Mouse (Mus musculus) embryo, embryonic 10 days (tissue): ENCODE measurements at regions not wholly inside any gene's neighbourhood (a gene's known extent, or its start where the extent isn't known, plus 50 kb on each side); places are given as distances from the start of the nearest gene placed in this dataset.

Source experiments
- DNase-seq: peaks from one replicate; pipeline ENCODE4 v3.0.0-alpha.2; 2015; ENCODE audit warnings: low spot score

- DNase-seq: no peak
Observed at GRCm38 (mm10) chr9:46457945-46458344, 138.2 kb upstream of the 4931429L15Rik start.

DNA sequence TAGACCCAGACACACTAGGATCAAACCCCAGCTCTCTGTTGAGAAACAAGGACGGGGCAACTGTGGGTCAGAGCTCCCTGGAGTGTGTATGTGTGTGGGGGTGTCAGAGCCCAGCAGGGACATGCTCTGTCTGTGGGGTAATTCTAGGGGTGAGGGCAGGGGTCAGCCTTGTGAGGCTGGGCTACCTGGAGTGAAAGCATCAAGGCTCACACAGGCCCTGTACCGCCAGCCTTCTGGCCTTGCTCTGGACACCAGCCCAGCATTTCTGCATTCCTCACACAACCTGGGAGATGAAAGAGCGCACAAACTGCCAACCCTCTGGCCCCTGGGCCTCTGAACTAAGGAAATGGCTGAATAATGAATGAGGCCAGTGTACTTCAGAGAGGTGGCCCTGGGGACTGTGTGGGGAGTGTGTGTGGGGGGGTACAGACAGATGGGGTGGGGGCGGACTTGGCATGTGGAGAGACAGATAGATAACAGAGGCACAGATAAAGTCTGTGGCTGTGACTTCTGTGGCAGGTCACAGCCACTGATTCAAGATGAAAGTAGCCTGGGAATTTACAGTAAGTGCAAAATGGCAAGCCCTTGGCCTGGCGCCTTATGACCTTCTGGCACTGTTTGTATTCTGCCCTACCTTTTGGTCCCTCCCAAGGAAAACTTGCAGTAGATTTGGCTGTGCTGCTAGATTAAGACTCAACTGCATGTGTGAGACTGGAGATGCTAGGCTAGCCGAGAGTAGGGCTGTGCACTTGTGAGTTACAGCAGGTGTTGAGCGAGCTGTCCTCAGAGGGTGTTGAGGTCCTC is 135.2 kb upstream of the 4931429L15Rik start:
- DNase-seq: peak; percentile 61

GRCm38 (mm10) chr9:46443191-46444095 is 123.7 kb upstream of the 4931429L15Rik start:
- peak; percentile 72 for DNase-seq

GRCm38 (mm10) chr9:46442739-46443181 is 123.0 kb upstream of the 4931429L15Rik start:
- peak; percentile 52 for DNase-seq

DNA sequence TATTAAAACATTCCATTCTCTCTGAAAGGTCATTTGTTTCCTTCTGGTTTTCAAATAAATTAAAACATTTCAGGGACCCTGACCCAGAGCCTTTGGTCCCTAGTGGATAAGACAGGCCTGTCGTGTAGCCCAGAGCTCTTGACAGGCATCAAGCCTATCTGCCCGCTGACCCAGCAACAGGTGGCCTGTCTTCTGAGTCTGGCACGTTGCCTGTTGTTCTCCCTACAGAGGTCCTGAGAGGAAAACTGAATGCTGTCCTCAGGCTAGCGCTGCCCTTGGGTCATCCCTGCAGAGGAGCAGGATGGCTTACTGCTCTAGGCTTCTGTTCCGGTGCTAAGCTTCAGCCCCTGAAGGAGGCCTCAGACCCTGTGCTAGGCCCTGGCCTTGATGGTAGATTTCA is 120.4 kb upstream of the 4931429L15Rik start:
- no peak for DNase-seq

DNA sequence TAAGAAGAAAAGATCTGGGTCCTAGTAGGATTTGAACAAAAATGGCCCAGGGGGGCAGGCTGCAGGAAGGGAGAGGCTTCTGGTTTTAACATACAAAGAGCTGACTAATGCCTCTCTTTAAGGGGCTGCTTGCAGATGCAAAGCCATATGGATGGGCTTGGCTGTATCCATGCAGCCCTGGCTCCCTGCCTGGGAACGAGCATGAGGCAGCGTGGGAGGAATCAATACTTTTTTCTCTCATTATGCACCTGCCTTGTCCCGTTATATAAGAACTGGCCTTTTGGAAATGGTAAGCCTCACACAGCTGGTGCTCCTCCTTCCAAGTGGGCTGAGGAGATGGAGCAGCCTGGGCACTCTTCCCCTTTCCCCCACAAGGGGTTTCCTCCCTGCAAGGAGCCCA is 114.9 kb upstream of the 4931429L15Rik start:
- DNase-seq: no peak

GRCm38 (mm10) chr9:46433716-46434115 is 113.9 kb upstream of the 4931429L15Rik start:
- no peak for DNase-seq

DNA sequence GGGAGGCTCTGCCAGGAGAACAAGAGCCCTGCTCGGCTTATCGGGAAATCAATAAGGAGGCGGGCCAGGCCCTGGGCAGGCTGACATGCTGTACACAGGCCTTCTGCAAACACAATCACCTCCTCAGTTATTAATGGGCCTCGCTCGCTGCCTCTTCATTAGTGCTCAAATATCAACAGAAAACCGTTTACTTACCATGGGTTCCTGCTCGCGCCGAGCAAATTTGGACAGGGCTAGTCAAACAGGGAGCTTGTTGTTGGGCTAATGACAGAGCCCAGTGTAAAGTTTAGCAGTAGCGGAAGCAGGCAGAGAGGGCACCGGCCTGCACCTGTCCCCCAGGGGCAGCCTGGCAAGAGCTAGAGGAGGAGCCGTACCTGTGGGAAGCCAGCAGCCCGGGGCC is 111.3 kb upstream of the 4931429L15Rik start:
- DNase-seq: no peak

GRCm38 (mm10) chr9:46423184-46423967 is 103.6 kb upstream of the 4931429L15Rik start:
- peak; percentile 29 for DNase-seq

DNA sequence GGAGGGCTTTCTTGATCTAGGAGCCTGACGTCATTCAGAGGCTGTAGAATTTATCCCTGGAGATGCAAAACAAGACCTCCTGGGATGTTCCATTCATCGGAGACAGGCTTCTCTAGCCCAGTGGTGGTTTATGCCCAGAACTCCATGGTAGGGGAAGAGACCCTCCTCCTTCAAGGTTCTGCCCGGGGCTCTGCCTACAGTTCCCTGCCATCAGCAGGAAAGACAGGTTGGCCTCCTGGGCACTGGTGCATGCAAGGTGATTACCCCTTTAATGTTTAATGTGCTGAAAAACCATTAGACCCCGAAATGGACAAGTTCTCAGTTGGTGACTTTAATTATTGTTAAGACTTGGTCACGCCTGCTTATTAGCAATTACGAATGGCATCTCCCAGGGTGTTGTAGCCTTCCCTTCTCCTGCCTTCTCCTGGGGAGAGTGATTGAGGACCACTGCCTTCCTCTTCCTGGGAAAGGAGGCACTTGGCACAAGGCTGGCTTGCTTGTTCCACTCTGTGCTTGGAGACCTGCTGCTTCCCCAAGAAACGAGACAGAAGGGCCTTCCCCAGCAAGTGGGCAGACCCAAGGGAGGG is 102.0 kb upstream of the 4931429L15Rik start:
- no peak for DNase-seq

DNA sequence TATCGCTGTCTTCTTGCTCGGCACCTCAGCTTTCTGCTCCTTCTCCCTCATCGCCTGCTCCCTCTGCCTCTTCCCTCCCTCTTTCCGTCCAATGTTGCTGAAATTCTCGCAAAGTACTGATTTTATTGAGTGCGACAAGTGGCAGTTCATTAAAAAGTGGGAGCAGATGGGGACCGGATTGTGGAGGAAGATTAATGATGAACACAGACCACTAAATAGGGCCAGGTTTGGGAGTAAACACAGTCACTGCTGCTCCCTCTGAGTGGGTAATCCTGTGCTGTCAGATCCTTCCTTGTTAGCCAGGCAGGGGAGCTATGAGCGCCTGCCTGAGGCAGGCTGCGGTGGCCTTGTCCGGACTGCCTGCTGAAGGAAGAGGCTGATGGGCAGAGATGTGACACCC is 91.9 kb upstream of the 4931429L15Rik start:
- DNase-seq: no peak

GRCm38 (mm10) chr9:46408776-46409175 is 89.0 kb upstream of the 4931429L15Rik start:
- no peak for DNase-seq

GRCm38 (mm10) chr9:46406606-46407005 is 86.8 kb upstream of the 4931429L15Rik start:
- no peak for DNase-seq

GRCm38 (mm10) chr9:46396591-46396990 is 76.8 kb upstream of the 4931429L15Rik start:
- DNase-seq: no peak

- DNase-seq: no peak
Observed at GRCm38 (mm10) chr9:46395156-46395765, 75.5 kb upstream of the 4931429L15Rik start.

- no peak for DNase-seq
Observed at GRCm38 (mm10) chr9:46394239-46394638, 74.5 kb upstream of the 4931429L15Rik start.

DNA sequence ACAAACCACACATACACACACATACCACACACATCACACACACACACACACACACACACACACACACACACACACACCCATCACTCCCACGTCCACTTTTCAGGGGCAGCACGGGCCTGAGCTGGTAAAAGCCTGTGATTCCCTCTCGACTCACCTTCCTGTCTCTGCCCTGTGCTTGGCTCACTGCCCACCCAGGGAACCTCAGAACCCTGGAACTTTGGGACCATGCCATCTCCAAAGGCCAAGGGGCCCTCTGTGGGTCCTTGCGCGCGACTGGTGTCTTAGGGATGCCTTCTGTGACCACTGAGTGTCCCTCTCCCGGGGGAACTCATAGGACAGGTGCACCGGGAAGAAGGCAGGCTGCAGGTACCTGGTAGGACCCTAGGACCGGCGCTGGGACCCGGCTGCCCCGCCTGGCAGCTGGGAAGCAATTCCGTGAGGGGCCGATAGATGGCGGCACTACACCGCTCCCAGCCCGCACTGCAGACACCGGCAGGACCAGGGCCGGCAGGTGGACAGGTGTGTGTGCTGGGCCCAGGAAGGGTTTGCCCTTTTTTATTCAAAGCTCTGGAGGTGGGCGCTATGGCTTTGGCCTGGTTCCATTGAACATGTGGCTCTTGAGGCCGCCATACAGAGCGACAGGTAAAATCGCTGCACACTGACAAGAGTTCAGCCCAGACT is 73.0 kb upstream of the 4931429L15Rik start:
- DNase-seq: peak; percentile 47

DNA sequence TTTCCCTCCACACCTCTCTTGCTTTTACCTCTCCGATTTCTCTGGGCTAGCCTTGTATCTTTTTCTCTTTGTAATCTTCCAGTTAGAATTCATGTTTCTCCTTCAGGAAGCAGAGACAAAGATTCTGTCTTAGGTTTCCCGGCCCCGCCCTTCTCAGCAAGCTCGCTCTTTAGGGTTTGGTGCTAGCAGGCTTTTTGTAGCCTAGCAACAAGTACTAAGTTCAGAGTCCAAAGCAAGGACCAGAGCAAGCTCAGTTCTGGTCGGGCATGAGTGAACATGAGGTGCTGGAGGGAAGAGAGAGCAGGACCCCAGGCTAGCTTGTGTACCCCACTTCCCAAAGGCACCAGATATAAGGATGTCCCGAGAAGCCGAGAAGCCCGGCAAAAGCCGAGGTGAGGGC is 70.0 kb upstream of the 4931429L15Rik start:
- DNase-seq: peak; percentile 62

- peak; percentile 68 for DNase-seq
Observed at GRCm38 (mm10) chr9:46388677-46389676, 69.2 kb upstream of the 4931429L15Rik start.
